Mouse (Mus musculus): ENCODE results near the gene Pcnx3.

Pcnx3 gene

GRCm38 (mm10) chr19:5688200-5689087 is at the start of gene Pcnx3, which contains the start of gene Map3k11:
Gene Pcnx3 (minus strand): TSS chr19:5688908.
Gene Map3k11 (plus strand): TSS chr19:5688742.
- peak; percentile 98 for DNase-seq (ENCODE audit: low read depth)

GRCm38 (mm10) chr19:5734325-5734724 is 45.6 kb upstream of the Pcnx3 start:
- DNase-seq (ENCODE audit: low read depth): no peak

GRCm38 (mm10) chr19:5731264-5731978 is 42.7 kb upstream of the Pcnx3 start:
- peak; percentile 89 for DNase-seq (ENCODE audit: low read depth)

- no peak for DNase-seq (ENCODE audit: low read depth)
These were observed 41.8 kb upstream of the Pcnx3 start for GRCm38 (mm10) chr19:5730314-5731186.

DNA sequence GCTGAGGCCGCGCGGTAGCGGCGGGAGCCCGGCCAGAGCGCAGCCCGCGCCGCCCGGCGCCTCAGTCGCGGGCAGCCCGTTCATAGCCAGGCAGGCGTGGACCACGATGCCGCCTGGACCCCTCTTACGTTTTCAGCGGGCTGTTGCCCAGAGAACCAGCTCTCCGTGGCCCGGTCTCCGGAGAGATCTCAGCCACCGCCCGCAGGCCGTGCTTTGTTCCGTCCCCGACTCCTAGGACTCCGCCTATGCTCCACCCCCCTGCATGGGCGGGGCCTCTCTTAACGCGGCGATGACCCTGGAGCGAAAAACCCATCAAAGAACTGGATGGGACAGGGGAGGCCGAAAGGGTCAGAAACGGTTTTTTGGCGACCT is 40.7 kb upstream of the Pcnx3 start, which contains the start of gene Fam89b:
Gene Fam89b (minus strand): TSS at position 210 of the 372 bp plus-strand sequence.
- peak; percentile 91 for DNase-seq (ENCODE audit: low read depth)

- DNase-seq (ENCODE audit: low read depth): no peak
These were observed 40.1 kb upstream of the Pcnx3 start for GRCm38 (mm10) chr19:5728631-5729443.

GRCm38 (mm10) chr19:5727701-5728100 is 39.0 kb upstream of the Pcnx3 start:
- peak; percentile 84 for DNase-seq (ENCODE audit: low read depth)

DNA sequence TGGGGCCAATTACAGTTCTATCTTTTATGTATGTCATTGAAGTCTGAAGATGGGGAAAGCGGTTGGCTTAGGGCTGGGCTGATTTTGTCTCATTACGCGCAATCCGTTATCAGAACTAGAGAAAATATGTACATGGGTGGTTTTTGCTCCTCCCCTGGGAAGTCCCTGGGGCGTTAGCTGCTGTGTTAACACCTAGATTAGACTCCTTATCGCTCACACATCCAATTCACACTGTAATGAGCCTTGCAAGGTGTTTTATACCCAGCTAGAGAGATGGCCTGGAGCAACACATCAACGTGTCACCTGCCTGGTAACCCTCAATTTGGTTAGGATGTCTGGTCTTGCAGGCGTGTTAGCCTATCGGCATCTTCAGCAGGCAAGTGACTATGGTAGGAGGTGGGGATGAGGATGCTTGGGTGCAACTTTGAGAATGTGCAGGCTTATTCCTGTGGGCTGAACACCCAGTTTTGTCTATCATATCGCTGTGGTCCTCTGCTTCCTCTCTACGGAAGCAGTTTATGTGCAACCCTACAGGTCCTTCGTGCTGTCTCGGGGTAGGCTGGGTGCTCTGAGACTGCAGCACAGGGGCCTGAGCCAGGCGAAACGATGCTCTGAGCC is 38.4 kb upstream of the Pcnx3 start:
- DNase-seq (ENCODE audit: low read depth): peak; percentile 88

DNA sequence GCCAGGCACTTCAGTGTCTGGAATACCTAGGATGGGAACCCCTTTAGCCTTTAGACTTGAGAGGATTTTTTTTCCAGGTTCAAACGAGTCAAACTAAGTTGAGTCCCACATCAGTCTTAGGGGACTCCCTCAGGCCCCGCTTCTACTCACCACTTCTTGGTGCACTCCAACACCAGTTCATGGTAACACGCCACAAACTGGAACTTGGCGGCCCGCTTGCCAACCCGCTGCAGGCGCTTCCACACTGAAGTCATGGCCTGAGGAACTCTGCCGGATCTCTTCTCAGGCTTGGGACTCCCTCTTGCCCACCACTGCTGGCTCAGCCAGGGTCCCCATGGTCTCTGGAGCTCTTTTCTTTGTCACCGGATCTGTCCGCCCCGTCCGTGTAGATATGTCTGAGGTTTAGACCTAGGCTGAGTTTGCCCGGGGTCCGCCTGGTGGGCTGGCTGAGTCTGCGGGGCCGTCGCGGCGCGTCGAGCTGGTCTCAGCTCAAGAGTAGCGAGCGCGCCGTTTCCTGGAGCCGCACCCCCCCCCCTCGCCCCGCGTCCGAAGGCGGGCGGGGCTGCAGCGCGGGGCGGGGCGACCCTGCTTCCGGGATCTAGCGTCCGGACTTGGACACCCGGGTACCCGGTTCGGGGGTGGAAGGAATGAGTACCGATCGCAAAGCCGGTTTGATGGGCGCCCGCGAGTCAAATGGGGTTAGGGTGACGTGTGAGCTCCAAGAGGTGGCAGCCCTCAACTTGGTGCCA is 37.2 kb upstream of the Pcnx3 start, which contains the start of gene Ehbp1l1:
Gene Ehbp1l1 (minus strand): TSS at position 551 of the 749 bp plus-strand sequence.
- DNase-seq (ENCODE audit: low read depth): no peak

DNA sequence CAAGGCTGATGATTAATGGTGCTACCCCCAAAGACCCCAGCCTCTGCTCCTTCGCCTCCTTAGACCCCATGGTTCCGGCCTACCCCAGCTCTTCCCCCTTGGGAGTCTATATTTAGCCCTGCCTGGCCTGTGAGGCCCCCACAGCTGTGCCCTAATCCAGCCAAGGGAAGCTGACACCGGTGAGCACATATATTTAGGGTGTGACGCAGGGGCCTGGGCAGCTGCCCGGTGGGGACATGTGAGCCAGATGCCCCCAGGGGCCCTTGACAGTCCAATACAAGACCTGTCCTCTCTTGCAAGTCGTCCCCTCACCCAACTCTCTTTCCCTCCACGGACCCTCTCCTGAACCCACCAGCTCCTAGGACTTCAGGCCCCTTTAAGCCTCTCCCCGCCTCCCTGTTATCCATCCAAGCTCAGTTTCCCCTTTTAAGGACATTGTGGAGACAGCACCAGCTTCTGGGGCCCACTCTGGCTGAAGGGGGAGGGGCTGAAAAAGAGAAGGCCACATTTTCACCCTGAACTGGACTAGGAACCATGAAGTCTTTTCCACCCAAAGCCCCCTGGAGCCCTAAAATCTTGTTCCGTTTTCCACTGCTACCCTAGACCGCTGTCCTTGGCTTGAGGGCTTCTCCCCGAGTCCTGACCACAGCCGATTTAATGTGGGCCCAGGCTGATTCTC is 36.5 kb upstream of the Pcnx3 start:
- no peak for DNase-seq (ENCODE audit: low read depth)

DNA sequence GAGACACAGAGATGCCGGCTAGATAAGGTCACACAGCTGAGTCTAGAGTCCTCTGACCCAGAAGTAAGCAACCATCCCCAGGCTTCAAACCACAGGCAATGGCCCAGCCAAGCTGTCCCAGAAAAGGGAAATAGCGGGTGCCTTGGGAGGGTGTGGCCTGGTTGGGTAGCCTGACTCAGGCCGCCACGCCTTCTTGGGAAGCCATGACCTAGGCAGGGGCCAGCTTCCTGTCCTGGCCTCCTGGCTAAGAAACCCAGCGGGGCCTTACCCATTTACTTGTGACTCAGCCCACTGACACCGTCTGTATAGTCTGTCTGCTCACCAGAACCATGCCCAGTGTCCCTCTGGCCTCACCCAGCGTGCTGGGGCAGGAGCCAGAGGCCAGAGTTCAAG is 35.8 kb upstream of the Pcnx3 start:
- no peak for DNase-seq (ENCODE audit: low read depth)

GRCm38 (mm10) chr19:5723934-5724548 is 35.3 kb upstream of the Pcnx3 start:
- no peak for DNase-seq (ENCODE audit: low read depth)

DNA sequence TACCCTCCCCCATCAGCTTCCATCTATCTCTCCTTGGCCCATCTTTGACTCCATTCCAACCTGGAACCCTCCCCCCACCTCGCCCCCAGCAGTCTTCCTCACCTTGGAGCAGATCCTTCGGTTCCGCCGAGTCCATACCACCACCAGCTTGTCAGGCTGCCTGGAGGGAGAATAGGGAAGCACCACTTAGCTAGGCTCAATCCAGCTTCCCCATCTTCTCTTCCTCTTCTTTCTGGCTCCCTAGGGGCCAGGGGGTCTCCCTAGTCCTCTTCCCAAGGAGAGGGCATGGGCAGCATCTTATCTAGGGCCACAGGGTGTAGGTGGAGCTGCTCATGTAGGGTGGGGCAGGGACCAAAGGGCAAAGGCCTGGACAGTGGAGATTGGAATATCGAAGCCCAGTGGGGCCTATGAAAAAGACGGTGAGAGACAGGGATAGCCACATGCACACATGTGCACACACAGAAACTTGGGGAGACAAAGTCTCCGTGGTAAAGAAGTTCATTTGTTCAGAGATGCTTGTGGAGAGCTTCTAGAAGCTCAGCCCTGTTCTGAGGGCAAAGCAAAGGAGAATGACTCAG is 34.2 kb upstream of the Pcnx3 start:
- DNase-seq (ENCODE audit: low read depth): no peak

DNA sequence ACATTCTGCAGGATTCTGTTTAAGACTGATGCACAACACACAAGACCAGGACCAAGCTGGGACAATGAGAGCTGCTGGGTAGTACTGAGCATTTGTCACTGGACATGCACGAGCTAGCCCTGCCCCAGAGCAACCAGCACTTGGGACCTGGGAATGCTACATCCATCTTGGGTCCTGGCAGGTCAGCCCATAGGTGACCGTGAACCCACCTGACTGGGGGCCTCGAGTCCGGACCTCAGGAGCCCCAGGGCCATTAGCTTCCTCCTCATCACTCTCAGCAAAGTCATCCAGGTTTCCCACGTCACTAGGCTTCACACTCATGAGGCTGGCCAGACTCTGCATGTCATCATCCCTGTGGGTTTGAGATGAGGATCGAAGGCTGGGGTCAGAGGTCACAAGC is 32.5 kb upstream of the Pcnx3 start:
- DNase-seq (ENCODE audit: low read depth): no peak

- DNase-seq (ENCODE audit: low read depth): no peak
These were observed 28.2 kb upstream of the Pcnx3 start for GRCm38 (mm10) chr19:5716955-5717354.

DNA sequence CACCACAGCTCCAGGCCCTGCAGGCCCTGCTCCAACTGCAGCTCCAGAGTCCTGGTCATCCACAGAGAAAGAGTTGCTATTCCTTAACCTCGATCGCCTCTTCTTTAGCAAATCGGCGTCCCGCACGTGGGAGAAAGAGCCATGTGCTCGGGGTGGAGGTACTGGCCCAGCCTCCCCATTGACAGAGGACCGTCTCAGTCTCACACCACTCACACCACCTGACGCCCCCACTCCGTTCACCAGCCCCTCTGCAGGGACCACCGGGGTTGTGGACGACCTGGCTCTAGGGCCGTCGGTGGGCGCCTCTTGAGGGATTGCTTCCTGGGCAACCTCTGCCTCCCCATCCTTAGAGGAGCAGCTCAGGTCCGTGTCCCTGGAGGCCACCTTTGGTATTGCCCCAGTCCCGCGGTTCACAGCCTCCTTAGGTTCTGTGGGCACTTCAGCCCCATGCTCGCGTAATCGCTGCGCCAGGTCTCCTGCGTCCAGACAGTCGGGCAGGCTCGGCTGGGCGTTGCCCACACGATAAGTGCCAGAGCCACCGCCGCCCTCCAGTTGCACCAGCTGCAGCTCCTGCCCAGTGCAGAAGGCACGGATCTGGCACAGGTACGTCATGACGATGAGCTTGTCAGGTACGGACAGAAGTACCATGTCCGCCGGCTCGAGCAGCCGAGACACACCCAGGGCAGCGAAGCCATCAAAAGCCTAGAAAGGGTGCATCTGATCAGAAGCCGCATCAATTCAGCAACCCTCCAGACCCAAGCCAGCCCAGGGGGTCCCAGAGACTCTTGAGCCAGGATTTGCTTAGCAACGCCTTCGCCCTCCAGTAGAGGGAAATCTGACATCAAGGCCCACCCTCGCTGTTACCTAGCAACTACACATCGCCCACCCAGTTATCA is 27.3 kb upstream of the Pcnx3 start:
- DNase-seq (ENCODE audit: low read depth): no peak

DNA sequence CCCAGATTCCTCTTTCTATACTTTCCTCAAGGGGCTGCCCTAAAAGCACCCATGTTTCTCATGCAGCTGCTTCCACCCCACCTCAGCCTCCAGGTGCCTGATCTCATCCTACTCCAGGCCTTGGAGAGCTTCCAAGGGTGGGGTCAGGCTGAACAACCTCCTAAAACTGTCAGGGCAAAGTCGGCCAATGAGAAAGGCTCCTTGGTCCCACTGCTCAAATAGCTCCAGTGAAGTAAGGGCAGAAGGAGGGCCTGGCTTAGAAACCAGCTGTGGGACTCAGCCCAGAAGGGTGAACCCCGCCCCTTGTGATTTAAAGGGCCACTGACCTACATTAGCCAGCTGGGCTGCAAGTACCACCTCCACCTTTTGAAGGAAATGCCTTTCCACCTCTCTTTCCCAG is 25.0 kb upstream of the Pcnx3 start:
- no peak for DNase-seq (ENCODE audit: low read depth)

DNA sequence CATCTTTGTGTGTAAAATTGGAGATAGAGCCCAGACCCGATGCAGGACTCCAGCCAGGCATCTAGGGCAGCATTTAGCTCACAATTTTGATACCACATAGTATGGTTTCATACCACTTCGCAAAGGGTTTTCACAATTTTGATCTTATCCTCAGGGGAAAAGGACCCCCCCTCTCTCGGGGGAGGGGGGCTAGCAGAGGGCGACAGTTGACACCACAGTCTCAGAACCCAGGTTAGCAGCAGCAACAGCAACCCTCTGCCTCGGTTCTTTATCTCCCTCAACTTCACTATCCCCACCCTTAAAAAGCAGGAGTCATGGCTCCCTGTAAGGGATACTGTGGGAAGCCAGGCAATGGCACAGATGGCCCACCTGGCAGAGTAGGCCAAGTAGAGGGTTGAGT is 24.5 kb upstream of the Pcnx3 start:
- no peak for DNase-seq (ENCODE audit: low read depth)
